Mouse (Mus musculus) neural tube, embryonic 14.5 days (tissue): ENCODE data around the gene Begain. TPM values are rescaled to one million over a fixed set of nuclear protein-coding genes. Genes with fewer than 3 reads are reported as not detected.

Experiments
- ATAC-seq: fragments of 200-750 bp; cut with Nextera tagmentation; 2 replicates; pipeline ENCODE4 v1.8.0; 2017; ENCODE audit warnings: low read depth, mild to moderate bottlenecking, moderate TSS enrichment, moderate library complexity
- H3K27ac ChIP-seq: fragments of 300-500 bp; sonication (generic); 2 replicates; pipeline ENCODE4 v1.5.1; 2014; ENCODE audit warnings: low read depth, mild to moderate bottlenecking, control low read depth, low read length, moderate library complexity, mixed read lengths
- H3K27me3 ChIP-seq: fragments of 300-500 bp; sonication (generic); 2 replicates; pipeline ENCODE4 v1.6.1; 2014; ENCODE audit warnings: low read length; ENCODE audit not compliant: control insufficient read depth, insufficient read depth
- H3K36me3 ChIP-seq: fragments of 300-500 bp; sonication (generic); 2 replicates; pipeline ENCODE4 v1.6.1; 2014; ENCODE audit warnings: low read length, mixed read lengths; ENCODE audit not compliant: control insufficient read depth, insufficient read depth
- H3K4me1 ChIP-seq: fragments of 300-500 bp; sonication (generic); 2 replicates; pipeline ENCODE4 v1.6.1; 2014; ENCODE audit warnings: low read length; ENCODE audit not compliant: control insufficient read depth, insufficient read depth
- H3K4me2 ChIP-seq: fragments of 300-500 bp; sonication (generic); 2 replicates; pipeline ENCODE4 v1.6.1; 2014; ENCODE audit warnings: mild to moderate bottlenecking, low read depth, low read length, control low read depth
- H3K4me3 ChIP-seq: fragments of 300-500 bp; sonication (generic); 2 replicates; pipeline ENCODE4 v1.5.1; 2014; ENCODE audit warnings: low read depth, low read length, control low read depth, mixed read lengths
- H3K9ac ChIP-seq: fragments of 300-500 bp; sonication (generic); replicated peaks from 2 replicates; pipeline ENCODE4 v1.6.1; 2014; ENCODE audit warnings: low read depth, mild to moderate bottlenecking, control low read depth, low read length, mixed read lengths
- H3K9me3 ChIP-seq: fragments of 300-500 bp; sonication (generic); 2 replicates; pipeline ENCODE4 v1.6.1; 2016; ENCODE audit warnings: low read length; ENCODE audit not compliant: control insufficient read depth
- WGBS: fragments of 180-500 bp; shearing (Covaris S2); extraction: QIAGEN DNeasy Blood & Tissue Kit; methylation state at CpG from one replicate; pipeline ENCODE4 v1.1.7; 2014; 5-methylcytosine and 5-hydroxymethylcytosine counted together
- polyA plus RNA-seq: library from polyadenylated mRNA; unstranded; fragments of >200 nt; fragmentation: Nextera tagmentation; extraction: Ambion mirVana; gene quantifications from 2 replicates; pipeline ENCODE4 v1.2.1, GENCODE M21; 2014

Begain gene
- polyA plus RNA-seq, 1 experiment from 2014 or later: 53.1 TPM

DNA sequence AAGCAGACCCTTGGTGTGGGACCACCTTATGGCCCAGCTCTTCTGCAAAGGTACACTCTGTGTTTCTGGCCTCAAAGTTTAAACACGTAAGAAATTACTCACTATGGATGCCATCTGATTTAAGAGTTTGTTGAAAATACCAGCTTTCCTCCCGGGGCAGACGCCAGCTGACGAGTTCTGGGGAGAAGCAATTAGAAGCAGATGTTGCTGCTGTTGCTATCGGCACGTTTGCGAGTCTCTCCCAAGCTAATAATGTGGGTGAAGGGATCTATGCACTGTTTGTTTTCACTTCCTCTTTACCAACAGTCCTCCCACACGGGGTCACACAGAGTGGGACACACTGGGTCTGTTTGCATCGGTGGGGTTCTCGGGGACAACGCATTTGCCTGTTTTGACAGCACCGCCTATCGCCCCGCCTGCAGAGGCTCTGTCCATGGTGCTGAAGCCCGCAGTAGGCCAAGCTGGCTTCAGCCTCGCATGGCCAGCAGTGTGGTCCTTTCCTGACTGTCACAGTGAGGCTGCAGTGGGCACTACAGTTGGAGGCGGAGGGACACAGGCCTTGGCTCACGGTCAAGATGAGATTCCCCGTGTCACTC is 73.5 kb downstream of the Begain start:
- Histone ChIP-seq H3K9me3 (no peaks in the 10 kb centered on the region), H3K4me2 (no peak overlapping the region), H3K9ac (no peak overlapping the region), H3K27me3 (no peaks in the 10 kb centered on the region), H3K4me1 (peaks cover 7% of the 10 kb centered on the region; the same call in 1 of the 2 replicates), H3K36me3 (no peaks in the 10 kb centered on the region), H3K27ac (no peak overlapping the region), H3K4me3 (no peak overlapping the region)
- 6% methylated on average over 19 of the region's 19 CpGs for WGBS
- peak; percentile 60; the same call in 1 of the 2 replicates for ATAC-seq

DNA sequence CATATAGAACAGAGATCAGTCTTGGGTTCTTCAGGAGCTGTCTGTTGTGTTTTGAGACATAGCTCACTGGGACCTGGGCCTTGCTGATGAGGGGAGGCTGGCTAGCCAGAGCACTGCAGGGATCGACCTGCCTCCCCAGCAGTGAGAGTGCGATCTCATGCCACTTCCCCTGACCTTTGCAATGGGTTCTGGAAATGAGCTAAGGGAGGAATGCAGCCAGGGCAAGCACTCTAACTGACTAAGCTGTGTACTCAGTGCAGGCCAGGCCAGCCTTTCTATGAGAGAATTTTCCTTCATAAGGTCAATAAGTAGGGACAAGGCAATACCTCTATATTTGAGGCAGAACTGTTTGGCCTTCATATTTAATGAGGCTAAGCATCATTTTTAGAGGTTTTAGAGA is 75.0 kb downstream of the Begain start:
- 83% methylated on average over 2 of the region's 2 CpGs for WGBS
- no peak for ATAC-seq
- Histone ChIP-seq H3K9me3 (no peaks in the 10 kb centered on the region), H3K4me1 (peaks cover 7% of the 10 kb centered on the region; the same call in 1 of the 2 replicates), H3K4me2 (no peak overlapping the region), H3K9ac (no peak overlapping the region), H3K27me3 (no peaks in the 10 kb centered on the region), H3K4me3 (no peak overlapping the region), H3K27ac (no peak overlapping the region), H3K36me3 (no peaks in the 10 kb centered on the region)

DNA sequence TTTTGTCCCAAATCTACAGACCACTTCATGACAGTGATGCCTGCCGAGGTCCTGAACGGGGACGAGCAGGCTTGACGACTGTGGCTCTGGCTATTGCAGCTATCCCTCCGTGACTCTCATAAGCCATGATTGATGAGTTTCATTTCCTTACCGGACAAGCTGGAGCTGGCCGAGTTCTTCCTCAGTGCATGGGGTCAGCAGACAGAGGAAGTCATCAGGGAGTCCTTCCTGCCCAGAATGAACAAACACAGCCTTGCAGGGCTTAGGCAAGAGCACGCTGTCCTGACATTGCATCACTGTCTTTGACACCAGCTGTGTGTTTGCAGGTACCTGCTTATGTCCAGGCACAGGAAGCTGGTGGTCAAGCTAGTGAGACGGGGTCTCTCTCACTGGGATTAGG is 77.6 kb downstream of the Begain start:
- 51% methylated on average over 9 of the region's 9 CpGs for WGBS
- Histone ChIP-seq H3K27me3 (no peaks in the 10 kb centered on the region), H3K9me3 (no peaks in the 10 kb centered on the region), H3K9ac (no peak overlapping the region), H3K36me3 (no peaks in the 10 kb centered on the region), H3K4me1 (peaks cover 7% of the 10 kb centered on the region; the same call in 1 of the 2 replicates), H3K4me2 (no peak overlapping the region), H3K4me3 (no peak overlapping the region), H3K27ac (no peak overlapping the region)
- no peak for ATAC-seq

DNA sequence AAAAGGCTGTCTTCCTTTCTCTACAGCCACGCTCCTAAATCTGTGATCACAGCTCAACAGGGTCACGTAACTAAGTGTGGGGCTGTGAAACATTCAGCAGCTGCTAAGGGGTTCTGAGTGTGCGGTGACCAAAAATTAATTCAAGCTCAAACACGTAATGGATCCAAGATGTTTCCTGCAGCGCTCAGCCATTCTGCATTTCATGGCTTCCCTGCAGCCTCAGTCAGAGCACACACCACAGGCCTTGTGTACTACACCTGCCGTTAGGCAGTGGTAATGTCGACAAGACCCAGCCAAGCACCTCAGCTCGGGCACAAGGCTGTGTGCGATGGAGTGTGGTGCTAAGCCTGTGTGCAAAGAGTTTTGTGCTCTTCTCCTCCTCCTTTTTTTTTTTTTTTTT is 80.6 kb downstream of the Begain start:
- 79% methylated on average over 9 of the region's 9 CpGs for WGBS
- Histone ChIP-seq H3K4me1 (peaks cover 2% of the 10 kb centered on the region; the same call in 1 of the 2 replicates), H3K36me3 (no peaks in the 10 kb centered on the region), H3K4me3 (no peak overlapping the region), H3K9me3 (no peaks in the 10 kb centered on the region), H3K4me2 (no peak overlapping the region), H3K9ac (no peak overlapping the region), H3K27me3 (no peaks in the 10 kb centered on the region), H3K27ac (no peak overlapping the region)
- ATAC-seq: no peak

DNA sequence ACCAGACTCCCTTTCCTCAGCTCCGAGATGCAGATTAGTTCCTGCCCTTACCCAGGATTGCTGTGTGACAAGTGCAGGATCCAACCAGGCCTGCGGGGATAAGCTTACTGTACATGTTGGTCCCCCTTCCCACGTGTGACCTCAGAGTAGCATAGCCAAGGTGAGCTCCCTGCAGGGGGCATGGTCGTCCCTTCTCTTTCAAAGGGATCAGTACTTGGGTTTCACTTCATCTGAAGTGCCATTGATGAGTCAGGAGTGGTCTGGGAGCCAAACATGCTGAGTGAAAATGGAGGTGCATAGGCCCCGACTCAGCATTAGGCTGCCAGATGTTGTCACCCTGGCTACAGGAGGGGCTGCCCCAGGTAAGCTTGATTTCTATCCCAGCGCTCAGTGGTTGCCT is 83.0 kb downstream of the Begain start:
- no peak for ATAC-seq
- no peaks in the 10 kb centered on the region for H3K36me3 ChIP-seq
- 75% methylated on average over 6 of the region's 6 CpGs for WGBS

DNA sequence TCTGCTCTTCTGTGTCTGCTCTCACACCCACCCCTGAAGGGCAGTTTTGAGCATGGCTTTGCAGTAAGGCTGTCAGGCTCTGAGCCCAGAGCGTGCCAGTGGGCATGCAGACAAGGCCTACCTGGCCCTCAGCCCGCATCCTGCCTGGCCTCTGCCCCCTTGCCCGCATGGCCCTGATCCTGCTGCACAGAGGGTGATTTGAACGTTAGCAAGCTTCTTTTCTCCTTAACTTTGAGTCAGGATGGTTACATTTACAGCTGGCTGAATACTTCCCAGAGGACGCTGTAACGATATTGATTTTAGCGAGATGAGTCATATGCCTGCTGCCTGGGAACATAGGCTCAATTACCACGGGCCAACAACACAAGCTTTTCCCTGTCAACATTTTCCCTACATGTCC is 83.5 kb downstream of the Begain start:
- no peaks in the 10 kb centered on the region for H3K36me3 ChIP-seq
- no peak overlapping the region for H3K27ac ChIP-seq
- no peak overlapping the region for H3K9ac ChIP-seq
- peaks cover 9% of the 10 kb centered on the region; the same call in 1 of the 2 replicates for H3K4me1 ChIP-seq
- H3K4me2 ChIP-seq: no peak overlapping the region
- no peak for ATAC-seq
- H3K9me3 ChIP-seq: no peaks in the 10 kb centered on the region
- H3K4me3 ChIP-seq: no peak overlapping the region
- WGBS: 53% methylated on average over 8 of the region's 8 CpGs
- no peaks in the 10 kb centered on the region for H3K27me3 ChIP-seq

More for the DNA sequence above, 83.0 kb downstream of the Begain start:
- Histone ChIP-seq H3K9me3 (no peaks in the 10 kb centered on the region), H3K27me3 (no peaks in the 10 kb centered on the region), H3K27ac (no peak overlapping the region), H3K9ac (no peak overlapping the region), H3K4me3 (no peak overlapping the region), H3K4me2 (no peak overlapping the region), H3K4me1 (peaks cover 9% of the 10 kb centered on the region; the same call in 1 of the 2 replicates)

DNA sequence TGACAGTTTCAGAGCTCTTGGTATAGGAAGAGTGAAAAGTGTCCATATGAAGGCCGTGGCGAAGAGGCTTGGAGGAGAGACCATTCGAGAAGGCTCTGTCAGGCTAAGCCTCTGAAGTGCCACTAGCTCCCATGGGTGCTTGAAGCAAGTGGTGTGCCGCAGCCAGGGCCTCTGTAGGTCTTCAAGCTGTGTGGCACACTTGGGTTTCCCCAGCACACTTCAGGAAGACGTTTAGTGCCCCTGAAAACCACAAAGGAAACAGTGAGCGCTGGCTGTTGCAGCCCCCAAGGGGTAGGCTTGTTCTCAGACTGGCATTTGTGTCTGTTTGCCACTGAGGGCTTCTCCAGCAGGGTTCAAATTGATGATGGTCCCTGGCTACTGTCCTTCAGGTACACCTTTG is 84.5 kb downstream of the Begain start:
- H3K27me3 ChIP-seq: no peaks in the 10 kb centered on the region
- no peak overlapping the region for H3K4me3 ChIP-seq
- H3K4me2 ChIP-seq: no peak overlapping the region
- peaks cover 9% of the 10 kb centered on the region; the same call in 1 of the 2 replicates for H3K4me1 ChIP-seq
- no peak overlapping the region for H3K9ac ChIP-seq
- no peak for ATAC-seq
- 87% methylated on average over 6 of the region's 6 CpGs for WGBS
- H3K36me3 ChIP-seq: no peaks in the 10 kb centered on the region
- H3K9me3 ChIP-seq: no peaks in the 10 kb centered on the region
- H3K27ac ChIP-seq: no peak overlapping the region

DNA sequence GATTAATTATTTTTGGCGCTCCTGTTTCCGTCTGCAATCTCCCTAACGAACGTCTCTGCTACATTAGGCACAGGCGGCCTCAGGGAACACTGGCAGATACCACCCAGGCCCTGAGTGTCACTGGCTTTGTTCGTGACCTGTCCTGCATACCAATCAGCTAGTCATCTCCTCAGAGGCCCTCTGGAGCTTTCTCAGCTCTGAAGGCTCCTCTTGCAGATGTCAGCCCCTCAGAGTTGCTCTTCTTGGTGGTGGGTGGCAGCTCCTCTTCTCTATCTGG is 85.4 kb downstream of the Begain start:
- no peak for ATAC-seq
- WGBS: 34% methylated on average over 6 of the region's 6 CpGs
- H3K4me1 ChIP-seq: peaks cover 9% of the 10 kb centered on the region; the same call in 1 of the 2 replicates
- no peak overlapping the region for H3K4me2 ChIP-seq
- H3K4me3 ChIP-seq: no peak overlapping the region
- H3K36me3 ChIP-seq: no peaks in the 10 kb centered on the region
- no peak overlapping the region for H3K27ac ChIP-seq
- H3K9me3 ChIP-seq: no peaks in the 10 kb centered on the region
- H3K27me3 ChIP-seq: no peaks in the 10 kb centered on the region
- no peak overlapping the region for H3K9ac ChIP-seq
